Mouse (Mus musculus) intestine, embryonic 14.5 days (tissue): Measurements from ENCODE around the gene Fam186b. TPM values are rescaled to one million over a fixed set of nuclear protein-coding genes. Genes with fewer than 3 reads are reported as not detected.

ENCODE experiments used
- ATAC-seq: fragments of 200-750 bp; cut with Nextera tagmentation; replicated peaks from 2 replicates; pipeline ENCODE4 v1.8.0; 2017; ENCODE audit warnings: low read depth, moderate number of reproducible peaks, moderate TSS enrichment, moderate library complexity; ENCODE audit not compliant: low FRiP score, low TSS enrichment
- DNase-seq: peaks from one replicate; pipeline ENCODE4 v3.0.0-alpha.2; 2018; ENCODE audit warnings: low spot score
- H3K27ac ChIP-seq: fragments of 300-500 bp; sonication (generic); 2 replicates; pipeline ENCODE4 v1.5.1; 2014; ENCODE audit warnings: low read depth, mild to moderate bottlenecking, control low read depth
- H3K27me3 ChIP-seq: fragments of 300-500 bp; sonication (generic); replicated peaks from 2 replicates; pipeline ENCODE4 v1.6.1; 2014; ENCODE audit warnings: low read length, control low read depth; ENCODE audit not compliant: control insufficient read depth, insufficient read depth
- H3K36me3 ChIP-seq: fragments of 300-500 bp; sonication (generic); 2 replicates; pipeline ENCODE4 v1.6.1; 2014; ENCODE audit warnings: low read length, control low read depth; ENCODE audit not compliant: control insufficient read depth, insufficient read depth
- H3K4me1 ChIP-seq: fragments of 300-500 bp; sonication (generic); replicated peaks from 2 replicates; pipeline ENCODE4 v1.6.1; 2014; ENCODE audit warnings: low read length, control low read depth, mixed read lengths; ENCODE audit not compliant: control insufficient read depth, insufficient read depth
- H3K4me2 ChIP-seq: fragments of 300-500 bp; sonication (generic); 2 replicates; pipeline ENCODE4 v1.6.1; 2014; ENCODE audit warnings: low read length
- H3K4me3 ChIP-seq: fragments of 300-500 bp; sonication (generic); 2 replicates; pipeline ENCODE4 v1.5.1; 2014; ENCODE audit warnings: low read depth, low read length, control low read depth, mixed read lengths
- H3K9ac ChIP-seq: fragments of 300-500 bp; sonication (generic); 2 replicates; pipeline ENCODE4 v1.6.1; 2014; ENCODE audit warnings: mild to moderate bottlenecking, low read length
- H3K9me3 ChIP-seq: fragments of 300-500 bp; sonication (generic); 2 replicates; pipeline ENCODE4 v1.6.1; 2016; ENCODE audit warnings: low read length, control low read depth; ENCODE audit not compliant: control insufficient read depth
- WGBS: fragments of 180-500 bp; shearing (Covaris S2); extraction: QIAGEN DNeasy Blood & Tissue Kit; methylation state at CpG from one replicate; pipeline ENCODE4 v1.1.7; 2014; 5-methylcytosine and 5-hydroxymethylcytosine counted together
- polyA plus RNA-seq: library from polyadenylated mRNA; unstranded; fragments of >200 nt; fragmentation: Nextera tagmentation; extraction: Ambion mirVana; gene quantifications from 2 replicates; pipeline ENCODE4 v1.2.1, GENCODE M21; 2014

Fam186b gene
- polyA plus RNA-seq, 1 experiment from 2014 or later = 0.11 TPM

GRCm38 (mm10) chr15:99316314-99317266, 20.9 kb upstream of the Fam186b start:
- Histone ChIP-seq H3K4me1 (0 out of 2 replicates have a peak, but pooled peaks cover 3% of the 10 kb centered on the region), H3K27me3 (no peaks in the 10 kb centered on the region), H3K9ac (no peak overlapping the region), H3K27ac (peak overlapping the region; percentile 39), H3K36me3 (peaks cover 82% of the 10 kb centered on the region), H3K4me3 (no peak overlapping the region), H3K9me3 (no peaks in the 10 kb centered on the region), H3K4me2 (no peak overlapping the region)
- DNase-seq = peak; percentile 86
- 72% methylated on average over 16 of the region's 16 CpGs for WGBS
- peak; percentile 51 for ATAC-seq

DNA sequence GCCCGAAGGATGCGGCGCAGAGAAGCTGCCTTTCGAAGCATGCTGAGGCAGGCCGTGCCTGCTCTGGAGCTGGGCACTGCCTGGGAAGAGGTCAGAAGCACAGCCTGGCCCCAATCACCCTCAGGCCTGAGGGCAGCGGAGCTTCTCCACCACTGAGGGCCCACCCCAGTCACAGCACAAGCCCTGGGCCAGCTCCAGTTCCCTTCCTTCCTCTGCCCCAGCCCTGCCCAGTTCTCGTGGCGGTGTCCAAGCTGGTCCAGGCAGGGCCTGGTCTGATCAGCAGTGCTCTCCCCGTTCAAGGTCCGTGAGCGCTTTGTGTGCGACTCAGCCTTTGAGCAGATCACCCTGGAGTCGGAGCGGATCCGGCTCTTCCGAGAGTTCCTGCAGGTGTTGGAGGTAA, 19.2 kb upstream of the Fam186b start:
- Histone ChIP-seq H3K27ac (no peak overlapping the region), H3K36me3 (peaks cover 82% of the 10 kb centered on the region)

GRCm38 (mm10) chr15:99310617-99311016, 14.9 kb upstream of the Fam186b start:
- Histone ChIP-seq H3K36me3 (peaks cover 90% of the 10 kb centered on the region), H3K9ac (no peak overlapping the region)

More for the DNA sequence above, 19.2 kb upstream of the Fam186b start:
- H3K9me3 ChIP-seq = no peaks in the 10 kb centered on the region
- H3K4me2 ChIP-seq = no peak overlapping the region
- no peak overlapping the region for H3K9ac ChIP-seq
- no peak; the same call in 1 of the 2 replicates for ATAC-seq
- 91% methylated on average over 16 of the region's 16 CpGs for whole genome bisulfite sequencing
- no peak overlapping the region for H3K4me3 ChIP-seq
- DNase-seq = no peak
- no peaks in the 10 kb centered on the region for H3K27me3 ChIP-seq
- 0 out of 2 replicates have a peak, but pooled peaks cover 3% of the 10 kb centered on the region for H3K4me1 ChIP-seq

GRCm38 (mm10) chr15:99309549-99309948, 13.9 kb upstream of the Fam186b start:
- H3K36me3 ChIP-seq = peaks cover 95% of the 10 kb centered on the region

More at GRCm38 (mm10) chr15:99310617-99311016, 14.9 kb upstream of the Fam186b start:
- no peaks in the 10 kb centered on the region for H3K27me3 ChIP-seq
- no peak overlapping the region for H3K27ac ChIP-seq
- H3K4me1 ChIP-seq = no peaks in the 10 kb centered on the region
- H3K4me3 ChIP-seq = no peak overlapping the region
- WGBS = 90% methylated on average over 5 of the region's 5 CpGs
- no peak for DNase-seq
- ATAC-seq = no peak
- H3K4me2 ChIP-seq = no peak overlapping the region
- H3K9me3 ChIP-seq = no peaks in the 10 kb centered on the region

DNA sequence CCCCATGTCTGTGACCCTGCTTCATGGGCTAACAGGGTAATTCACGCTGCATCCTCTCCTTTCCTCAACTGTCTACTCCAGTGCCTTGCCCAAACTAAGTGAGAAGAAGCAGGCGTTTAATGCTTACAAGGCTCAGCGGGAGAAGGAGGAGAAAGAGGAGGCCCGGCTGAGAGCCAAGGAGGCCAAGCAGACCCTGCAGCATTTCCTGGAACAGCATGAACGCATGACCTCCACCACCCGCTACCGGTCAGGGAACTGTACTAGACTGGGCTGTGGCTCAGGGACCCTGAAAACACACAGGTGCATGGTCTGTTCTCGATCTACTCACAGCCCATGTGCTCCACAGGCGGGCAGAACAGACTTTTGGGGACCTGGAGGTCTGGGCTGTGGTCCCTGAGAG, 11.8 kb upstream of the Fam186b start:
- Histone ChIP-seq H3K36me3 (peaks cover 87% of the 10 kb centered on the region), H3K4me3 (no peak overlapping the region)
- WGBS = 86% methylated on average over 9 of the region's 9 CpGs

More at GRCm38 (mm10) chr15:99309549-99309948, 13.9 kb upstream of the Fam186b start:
- Histone ChIP-seq H3K4me3 (no peak overlapping the region), H3K27me3 (no peaks in the 10 kb centered on the region), H3K4me2 (no peak overlapping the region), H3K9ac (no peak overlapping the region), H3K4me1 (no peaks in the 10 kb centered on the region), H3K9me3 (no peaks in the 10 kb centered on the region), H3K27ac (no peak overlapping the region)
- 91% methylated on average over 9 of the region's 9 CpGs for WGBS
- DNase-seq (no peak), ATAC-seq (no peak)

GRCm38 (mm10) chr15:99296213-99296612, 525 bp upstream of the Fam186b start:
- Histone ChIP-seq H3K9ac (no peak overlapping the region), H3K36me3 (no peaks in the 10 kb centered on the region), H3K27me3 (no peaks in the 10 kb centered on the region), H3K4me2 (peak overlapping the region; percentile 63), H3K9me3 (no peaks in the 10 kb centered on the region), H3K4me1 (no peaks in the 10 kb centered on the region), H3K4me3 (peak overlapping the region; percentile 73; the same call in 1 of the 2 replicates), H3K27ac (0 out of 2 replicates have a peak overlapping the region, but pooled peaks have one; percentile 87)
- DNase-seq = no peak
- ATAC-seq = no peak
- 46% methylated on average over 5 of the region's 5 CpGs for WGBS

More for the DNA sequence above, 11.8 kb upstream of the Fam186b start:
- H3K9me3 ChIP-seq = no peaks in the 10 kb centered on the region
- H3K27ac ChIP-seq = no peak overlapping the region
- H3K9ac ChIP-seq = no peak overlapping the region
- H3K27me3 ChIP-seq = no peaks in the 10 kb centered on the region
- H3K4me2 ChIP-seq = no peak overlapping the region
- no peak for ATAC-seq
- no peaks in the 10 kb centered on the region for H3K4me1 ChIP-seq
- no peak for DNase-seq

GRCm38 (mm10) chr15:99294813-99295374, 794 bp downstream of the Fam186b start, which contains the start of gene Prpf40b:
Gene Prpf40b (plus strand): TSS chr15:99295087.
- WGBS = 0% methylated on average over 41 of the region's 64 CpGs

GRCm38 (mm10) chr15:99294287-99294686, 1.4 kb downstream of the Fam186b start:
- peak overlapping the region; percentile 66 for H3K9ac ChIP-seq
- no peaks in the 10 kb centered on the region for H3K36me3 ChIP-seq
- no peak for ATAC-seq
- no peak overlapping the region; the same call in 1 of the 2 replicates for H3K27ac ChIP-seq
- H3K4me3 ChIP-seq = peak overlapping the region; percentile 73
- WGBS = 22% methylated on average over 16 of the region's 16 CpGs
- H3K4me1 ChIP-seq = no peaks in the 10 kb centered on the region
- H3K27me3 ChIP-seq = no peaks in the 10 kb centered on the region
- H3K4me2 ChIP-seq = peak overlapping the region; percentile 63
- H3K9me3 ChIP-seq = no peaks in the 10 kb centered on the region
- DNase-seq = peak; percentile 65

More at GRCm38 (mm10) chr15:99294813-99295374, 794 bp downstream of the Fam186b start, which contains the start of gene Prpf40b:
- Histone ChIP-seq H3K4me1 (no peaks in the 10 kb centered on the region), H3K27me3 (no peaks in the 10 kb centered on the region), H3K4me3 (peak within 1 kb of the TSS; percentile 73), H3K36me3 (no peaks in the 10 kb centered on the region), H3K9ac (peak within 1 kb of the TSS; percentile 66), H3K4me2 (peak within 1 kb of the TSS; percentile 63), H3K9me3 (no peaks in the 10 kb centered on the region), H3K27ac (peak within 1 kb of the TSS; percentile 87)
- ATAC-seq (peak; percentile 92), DNase-seq (peak; percentile 97)
